ENCODE assay signal across 1 mouse cellular context in the genomic region with DNA sequence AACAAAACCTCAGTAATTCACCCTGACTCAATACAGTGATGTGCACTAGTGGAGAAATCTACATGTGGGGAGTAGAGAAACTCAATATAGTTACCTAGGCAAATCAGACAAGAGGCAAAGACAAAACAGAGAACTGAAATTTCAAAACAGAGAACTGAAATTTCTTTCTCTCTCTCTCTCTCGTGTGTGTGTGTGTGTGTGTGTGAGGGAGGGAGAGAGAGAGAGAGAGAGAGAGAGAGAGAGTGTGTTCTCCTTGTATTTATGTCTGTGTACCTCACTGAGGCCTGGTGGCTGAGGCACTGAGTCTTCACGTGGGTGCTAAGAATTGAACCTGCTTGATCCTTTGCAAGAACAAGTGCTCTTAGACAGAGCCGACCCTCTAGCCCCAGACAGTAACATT.
TF ChIP-seq lines count a peak whose summit lies in the region.

No protein-coding gene starts in this region.

TF ChIP-seq in CH12.LX, 34 proteins besides CTCF, POLR2A, EP300 and RAD21 (continued from another document):
- peak; percentile 85 for TF ChIP-seq JUN (IDR thresholded peaks at IDR 0.05; ENCODE audit: insufficient read depth, low read depth, low read length)
- peak; percentile 86 for TF ChIP-seq MAFK (IDR thresholded peaks at IDR 0.05; ENCODE audit: insufficient replicate concordance, low read length)
- TF ChIP-seq GABPA (IDR thresholded peaks at IDR 0.05; ENCODE audit: insufficient replicate concordance, low read depth, low read length), result no peak
- TF ChIP-seq ZMIZ1 (IDR thresholded peaks at IDR 0.05; ENCODE audit: low read depth, low read length), result no peak; the same call in 1 of the 2 replicates
- peak; percentile 93 for TF ChIP-seq CHD2 (IDR thresholded peaks at IDR 0.05; ENCODE audit: low read length)
- peak; percentile 97 for TF ChIP-seq TCF12 (IDR thresholded peaks at IDR 0.05; ENCODE audit: low read depth, low read length)
- peak; percentile 98 for TF ChIP-seq ETS1 (conservative IDR thresholded peaks at IDR 0.05; ENCODE audit: low read depth, low read length)
- TF ChIP-seq USF2 (conservative IDR thresholded peaks at IDR 0.05; ENCODE audit: low read depth, low read length), result no peak
- TF ChIP-seq MAZ (IDR thresholded peaks at IDR 0.05; ENCODE audit: low read depth, low read length), result peak; percentile 100
- peak; percentile 100 for TF ChIP-seq IRF4 (IDR thresholded peaks at IDR 0.05; ENCODE audit: low read depth, low read length)
- TF ChIP-seq MEF2A (IDR thresholded peaks at IDR 0.05; ENCODE audit: borderline replicate concordance, low read depth, low read length), result peak; percentile 98
- no peak for TF ChIP-seq USF1 (IDR thresholded peaks at IDR 0.05; ENCODE audit: low read depth, low read length)
- no peak for TF ChIP-seq PAX5 (IDR thresholded peaks at IDR 0.05; ENCODE audit: low read length)
- TF ChIP-seq NRF1 (IDR thresholded peaks at IDR 0.05; ENCODE audit: low read depth, low read length), result no peak
- TF ChIP-seq HCFC1 (IDR thresholded peaks at IDR 0.05; ENCODE audit: low read depth, low read length), result peak; percentile 75
- peak; percentile 68; the same call in 1 of the 2 replicates for TF ChIP-seq ELF1 (IDR thresholded peaks at IDR 0.05; ENCODE audit: low read depth, low read length)
- TF ChIP-seq KAT2A (IDR thresholded peaks at IDR 0.05; ENCODE audit: insufficient replicate concordance, low read length), result 0 out of 2 replicates have a peak, but pooled peaks have one; percentile 55
- TF ChIP-seq SIN3A (IDR thresholded peaks at IDR 0.05; ENCODE audit: low read length), result peak; percentile 99
- peak; percentile 83 for TF ChIP-seq TBP (conservative IDR thresholded peaks at IDR 0.05; ENCODE audit: low read depth, low read length)
- TF ChIP-seq BHLHE40 (IDR thresholded peaks at IDR 0.05; ENCODE audit: low read depth, low read length), result peak; percentile 99
- TF ChIP-seq MYC (IDR thresholded peaks at IDR 0.05; ENCODE audit: low read depth, low read length), result peak; percentile 98
- TF ChIP-seq SMC3 (IDR thresholded peaks at IDR 0.05; ENCODE audit: low read depth, low read length), result no peak; the same call in 1 of the 2 replicates
- peak; percentile 50; the same call in 1 of the 2 replicates for TF ChIP-seq NELFE (IDR thresholded peaks at IDR 0.05; ENCODE audit: low read depth, low read length)
- peak; percentile 75; the same call in 1 of the 2 replicates for TF ChIP-seq POLR2AphosphoS2 (IDR thresholded peaks at IDR 0.05; ENCODE audit: low read depth, low read length)
- peak; percentile 96 for TF ChIP-seq MXI1 (IDR thresholded peaks at IDR 0.05; ENCODE audit: low read depth, low read length)
- no peak for TF ChIP-seq E2F4 (IDR thresholded peaks at IDR 0.05; ENCODE audit: insufficient replicate concordance, low read depth, low read length)
